Mouse (Mus musculus) C2C12 (cell line): ENCODE results near the gene Rnf144a.

Source experiments
- CEBPB ChIP-seq: IDR thresholded peaks from one replicate; pipeline ENCODE4 v1.6.1; 2011; ENCODE audit warnings: low read depth, mild to moderate bottlenecking, control low read depth, moderate library complexity
- CTCF ChIP-seq: IDR thresholded peaks from one replicate; pipeline ENCODE4 v1.5.1; 2011; ENCODE audit not compliant: control insufficient read depth, insufficient read depth, insufficient read length
- MAX ChIP-seq: IDR thresholded peaks from one replicate; pipeline ENCODE4 v1.6.1; 2011; ENCODE audit warnings: mild to moderate bottlenecking, control low read depth
- MYOD1 ChIP-seq: IDR thresholded peaks from one replicate; pipeline ENCODE4 v1.6.1; 2011; ENCODE audit warnings: low read depth; ENCODE audit not compliant: control insufficient read depth, insufficient read length
- USF1 ChIP-seq: IDR thresholded peaks from one replicate; pipeline ENCODE4 v1.6.1; 2011; ENCODE audit warnings: low read depth, mild to moderate bottlenecking, control low read depth, moderate library complexity

GRCm38 (mm10) chr12:26285939-26286338, 129.1 kb downstream of the Rnf144a start:
- TF ChIP-seq CTCF (no peak), CEBPB (no peak), MYOD1 (no peak), USF1 (no peak), MAX (no peak)
